Mouse (Mus musculus) testis, adult 2 months (tissue): ENCODE data around the gene Amtn. TPM values are rescaled to one million over a fixed set of nuclear protein-coding genes. Genes with fewer than 3 reads are reported as not detected.
"Not testable (repeated sequence)": the region's sequence is repeated elsewhere in the genome, so short reads cannot be mapped to it uniquely, and the experiment has no call there.

ENCODE experiments used
- H3K27ac ChIP-seq: fragments of 200-500 bp; 2 replicates; pipeline ENCODE4 v1.5.1; 2012; ENCODE audit warnings: low read depth, low read length; ENCODE audit not compliant: control insufficient read depth, insufficient read depth
- H3K27me3 ChIP-seq: fragments of 200-500 bp; 2 replicates; pipeline ENCODE4 v1.6.1; 2012; ENCODE audit warnings: mild to moderate bottlenecking, low read length, moderate library complexity; ENCODE audit not compliant: control insufficient read depth, insufficient read depth
- H3K36me3 ChIP-seq: fragments of 200-500 bp; 2 replicates; pipeline ENCODE4 v1.6.1; 2012; ENCODE audit warnings: mild to moderate bottlenecking, low read length; ENCODE audit not compliant: control insufficient read depth, insufficient read depth
- H3K4me1 ChIP-seq: fragments of 200-500 bp; 2 replicates; pipeline ENCODE4 v1.6.1; 2012; ENCODE audit warnings: low read length; ENCODE audit not compliant: control insufficient read depth, insufficient read depth
- H3K4me3 ChIP-seq: fragments of 200-500 bp; 2 replicates; pipeline ENCODE4 v1.5.1; 2012; ENCODE audit warnings: low read depth, mild to moderate bottlenecking, low read length, moderate library complexity, mixed read lengths; ENCODE audit not compliant: control insufficient read depth
- CTCF ChIP-seq: fragments of 200-500 bp; IDR thresholded peaks from 2 replicates; pipeline ENCODE4 v1.5.1; 2012; ENCODE audit warnings: low read depth, mild to moderate bottlenecking, inconsistent platforms, low read length, moderate library complexity; ENCODE audit not compliant: control insufficient read depth, insufficient read depth, insufficient replicate concordance
- POLR2A ChIP-seq: fragments of 200-500 bp; IDR thresholded peaks from 2 replicates; pipeline ENCODE4 v1.6.1; 2012; ENCODE audit warnings: low read depth, mild to moderate bottlenecking, inconsistent platforms, low read length, moderate library complexity; ENCODE audit not compliant: control insufficient read depth
- polyA plus RNA-seq: library from polyadenylated mRNA; depleted of rRNA; stranded (reverse); fragments of >200 nt; gene quantifications from 2 replicates; pipeline ENCODE4 v1.2.3, GENCODE M21; 2012; rRNA removed

Gene Amtn
- polyA plus RNA-seq, 1 experiment = not detected

- TF ChIP-seq POLR2A = no peak
- TF ChIP-seq CTCF = peak; percentile 34; the same call in 1 of the 2 replicates
- H3K4me1 ChIP-seq = no peaks in the 10 kb centered on the region
- H3K27me3 ChIP-seq = no peaks in the 10 kb centered on the region
- H3K4me3 ChIP-seq = no peak overlapping the region
- no peak overlapping the region for H3K27ac ChIP-seq
- H3K36me3 ChIP-seq = no peaks in the 10 kb centered on the region
Measured at GRCm38 (mm10) chr5:88399849-88400248, 23.9 kb downstream of the Amtn start.

- no peak for TF ChIP-seq CTCF
- no peak for TF ChIP-seq POLR2A
- Histone ChIP-seq H3K4me1 (no peaks in the 10 kb centered on the region), H3K36me3 (no peaks in the 10 kb centered on the region), H3K27ac (no peak overlapping the region), H3K27me3 (no peaks in the 10 kb centered on the region), H3K4me3 (no peak overlapping the region)
Measured at GRCm38 (mm10) chr5:88401464-88401863, 25.6 kb downstream of the Amtn start.

- Histone ChIP-seq H3K27me3 (no peaks in the 10 kb centered on the region), H3K36me3 (no peaks in the 10 kb centered on the region), H3K27ac (no peak overlapping the region), H3K4me3 (no peak overlapping the region), H3K4me1 (no peaks in the 10 kb centered on the region)
- TF ChIP-seq POLR2A = no peak
Measured at GRCm38 (mm10) chr5:88420319-88421065, 44.6 kb downstream of the Amtn start.

- not testable (repeated sequence) for H3K4me1 ChIP-seq, H3K36me3 ChIP-seq, H3K27ac ChIP-seq, H3K27me3 ChIP-seq, H3K4me3 ChIP-seq
Measured at GRCm38 (mm10) chr5:88424892-88425291, 49.0 kb downstream of the Amtn start.

- Histone ChIP-seq H3K27me3 (no peaks in the 10 kb centered on the region), H3K4me3 (no peak overlapping the region), H3K4me1 (no peaks in the 10 kb centered on the region), H3K27ac (no peak overlapping the region), H3K36me3 (no peaks in the 10 kb centered on the region)
- no peak for TF ChIP-seq POLR2A
- TF ChIP-seq CTCF = no peak
Measured at GRCm38 (mm10) chr5:88426753-88427152, 50.8 kb downstream of the Amtn start.

Other genes with a start within 250 kb of the Amtn start
- not detected in 2 replicates for gene Gm11115, start 222.0 kb upstream of the Amtn start, polyA plus RNA-seq
- gene Gm7714, start 107.2 kb upstream of the Amtn start, polyA plus RNA-seq = not detected in 2 replicates
- not detected in 2 replicates for gene Prol1, start 58.8 kb upstream of the Amtn start, polyA plus RNA-seq
- 0.06 and 0.20 TPM in 2 replicates for gene Ambn, start 79.9 kb downstream of the Amtn start, polyA plus RNA-seq
- gene Enam, start 111.9 kb downstream of the Amtn start, polyA plus RNA-seq = not detected in 2 replicates
- gene Jchain, start 151.8 kb downstream of the Amtn start, polyA plus RNA-seq = 0.57 and 0.96 TPM in 2 replicates
- gene Utp3, start 178.4 kb downstream of the Amtn start, polyA plus RNA-seq = 8.4 and 8.6 TPM in 2 replicates
- 15.5 and 15.8 TPM in 2 replicates for gene Rufy3, start 188.9 kb downstream of the Amtn start, polyA plus RNA-seq